Mouse (Mus musculus): ENCODE measurements around the gene Itga1.

Gene Itga1

DNA sequence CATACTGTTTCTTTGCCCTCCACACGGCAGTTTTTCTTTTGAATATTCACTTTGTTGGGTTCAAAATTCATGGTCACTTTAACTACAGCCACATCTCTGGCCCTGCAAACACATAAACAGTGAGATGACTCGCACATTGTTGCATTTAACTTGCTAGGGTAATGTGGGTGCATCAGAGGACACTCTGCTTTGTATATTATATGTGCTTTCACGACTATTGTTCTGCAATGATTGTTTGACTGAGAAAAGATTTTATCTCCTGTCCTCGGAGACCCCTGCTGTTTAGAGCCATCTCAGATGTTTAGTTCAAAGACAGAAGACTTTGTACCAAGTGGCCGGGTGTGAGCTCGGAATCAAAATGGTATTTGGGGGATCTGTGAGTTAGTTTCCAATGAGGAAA is 114.1 kb downstream of the Itga1 start:
- DNase-seq (ENCODE audit: low read depth, low spot score) = peak; percentile 7

DNA sequence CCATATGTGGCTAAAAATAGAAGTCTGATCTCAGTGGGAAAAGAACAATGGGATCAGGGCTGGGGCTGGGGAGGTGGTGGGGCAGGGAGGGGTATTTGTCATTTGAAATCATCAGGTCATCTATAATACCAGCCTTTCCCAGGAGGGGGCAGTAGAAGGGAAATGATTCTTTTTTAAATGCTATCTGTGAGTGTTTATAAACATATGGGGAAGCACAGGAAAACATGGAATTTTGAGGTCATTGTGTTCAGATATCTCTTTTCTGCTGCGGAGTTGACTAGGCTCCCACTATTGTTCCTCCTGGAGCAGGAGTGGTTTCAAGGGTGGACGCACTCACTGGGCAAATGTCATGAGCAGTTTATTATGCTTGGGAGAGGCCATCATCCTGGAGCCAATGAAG is 114.6 kb downstream of the Itga1 start:
- DNase-seq (ENCODE audit: low read depth, low spot score) = peak; percentile 37

DNA sequence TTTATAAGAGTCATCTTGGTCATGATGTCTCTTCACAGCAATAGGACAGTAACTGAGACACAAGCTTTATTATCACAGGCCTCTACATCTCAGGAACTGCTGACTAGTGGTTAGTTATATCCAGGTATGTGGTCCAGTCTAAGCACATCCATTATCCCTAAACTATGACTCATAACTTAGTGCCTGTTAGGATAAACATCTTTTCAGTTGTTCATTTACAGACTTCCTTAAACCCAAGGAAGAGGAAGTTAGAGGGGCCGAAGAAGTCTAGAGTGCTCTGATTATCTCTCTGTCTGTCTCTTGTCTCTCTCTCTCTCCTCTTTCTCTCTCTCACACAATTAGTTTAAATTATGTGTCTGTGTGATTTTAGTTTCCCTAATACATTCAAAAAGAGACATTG is 117.1 kb downstream of the Itga1 start:
- DNase-seq (ENCODE audit: low read depth, low spot score) = no peak

DNA sequence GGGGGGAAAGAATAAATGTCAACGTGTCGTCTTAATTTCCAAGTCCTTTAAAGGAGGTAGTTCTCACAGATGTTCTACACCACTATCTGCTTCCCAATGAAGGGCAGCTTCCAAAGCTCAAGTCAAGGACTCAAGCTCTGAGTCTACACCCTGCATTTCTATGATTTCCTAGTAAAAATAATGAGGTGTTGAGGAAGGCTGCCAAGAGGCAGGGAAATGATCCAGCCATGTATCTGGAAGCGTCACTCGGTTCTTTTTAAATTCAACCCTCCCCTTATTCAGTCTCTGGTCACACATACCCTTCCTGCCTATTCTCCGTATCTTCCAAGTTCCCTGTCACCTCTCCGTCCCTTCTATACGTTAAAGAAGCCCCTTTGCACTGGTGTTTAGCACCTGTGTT is 118.6 kb downstream of the Itga1 start:
- no peak for DNase-seq (ENCODE audit: low read depth, low spot score)

DNA sequence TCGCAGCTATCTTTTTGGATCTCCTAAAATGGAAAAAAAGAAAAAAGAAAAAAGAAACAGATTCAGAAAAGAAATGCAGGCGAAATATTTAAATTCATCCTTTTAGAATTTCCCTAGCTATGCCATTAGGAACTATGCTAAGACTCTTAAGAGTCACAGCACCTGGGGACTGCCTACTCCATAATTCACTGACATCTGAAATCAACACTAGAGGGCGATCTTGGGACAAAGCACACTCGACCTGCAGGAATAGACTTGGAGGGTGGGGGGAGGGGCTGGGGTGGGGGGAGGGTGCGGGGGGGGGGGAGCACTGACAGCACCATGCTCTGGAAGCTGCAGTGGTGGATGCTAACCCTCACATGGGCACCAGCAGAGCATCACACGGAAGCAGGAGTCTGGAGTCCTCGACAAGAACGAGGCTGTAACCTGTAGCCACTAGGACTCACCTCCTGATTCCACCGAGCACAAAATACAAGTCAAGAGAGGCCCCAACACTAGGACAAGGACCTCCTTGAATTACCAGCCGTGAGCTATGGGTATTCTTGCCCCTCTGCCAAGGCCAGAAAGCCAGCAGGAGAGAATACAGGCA is 120.8 kb downstream of the Itga1 start:
- DNase-seq (ENCODE audit: low read depth, low spot score) = peak; percentile 63

DNA sequence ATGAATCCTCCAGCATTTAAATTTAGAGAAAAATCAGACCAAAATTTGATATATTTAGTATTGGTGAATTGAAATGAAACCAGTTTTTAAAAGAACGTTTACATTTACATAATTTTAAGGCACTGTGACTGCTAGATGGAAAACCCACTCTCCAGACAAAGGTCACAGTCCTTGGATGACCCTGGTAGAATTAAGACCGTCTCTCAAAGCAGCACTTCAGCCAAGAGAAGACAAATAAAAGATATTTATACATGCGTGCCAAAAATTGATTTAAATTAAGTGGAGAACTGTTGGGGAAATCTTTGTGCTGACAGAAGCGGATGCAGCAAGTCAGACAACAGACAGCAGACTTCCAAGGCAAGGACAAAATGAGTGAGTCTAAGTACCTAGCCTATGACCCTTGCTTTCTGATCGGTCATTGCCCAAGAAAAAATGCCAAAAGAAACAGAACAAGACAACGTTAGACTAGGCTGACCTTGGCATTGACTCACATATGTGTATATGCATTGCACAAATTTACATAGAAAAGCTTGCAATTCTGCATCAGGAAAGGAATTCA is 127.2 kb downstream of the Itga1 start:
- DNase-seq (ENCODE audit: low read depth, low spot score) = no peak

DNA sequence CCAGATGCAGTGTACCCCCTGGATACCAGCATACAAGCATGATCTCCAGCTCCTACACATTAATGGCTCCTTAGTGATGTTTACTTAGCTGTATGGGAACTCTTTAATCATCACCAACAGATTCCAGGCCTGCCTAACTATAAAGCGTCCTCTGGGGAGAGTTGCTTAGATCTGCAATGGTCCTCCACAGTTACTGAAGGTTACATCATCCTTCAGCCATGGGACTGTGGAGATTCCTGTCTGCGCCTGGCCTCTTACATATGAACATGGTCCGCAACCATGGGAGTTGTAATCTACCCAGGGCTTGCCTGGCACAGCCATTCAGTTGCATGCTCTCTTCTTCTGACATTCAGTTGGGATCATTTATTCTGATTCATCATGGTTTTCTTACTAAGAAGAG is 129.9 kb downstream of the Itga1 start:
- DNase-seq (ENCODE audit: low read depth, low spot score) = no peak

DNA sequence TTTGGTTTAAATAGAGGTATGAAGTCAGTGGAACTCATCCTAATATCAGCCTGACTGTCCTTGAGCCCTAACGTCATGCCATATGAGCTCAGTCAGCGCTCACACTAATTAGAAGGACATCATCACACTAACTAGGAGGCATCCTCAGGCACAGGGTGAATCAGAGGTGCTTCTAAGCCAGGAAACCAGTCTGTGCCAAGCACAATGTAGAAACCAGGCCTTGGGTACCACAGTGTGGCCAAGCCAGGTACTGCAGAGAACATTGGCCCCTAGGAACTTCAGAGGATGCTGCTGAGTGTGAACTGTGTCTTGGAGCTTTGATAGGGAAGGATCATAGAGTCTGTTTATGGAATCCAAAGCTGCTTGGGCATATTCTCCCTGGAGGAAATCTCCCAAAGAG is 137.5 kb downstream of the Itga1 start:
- DNase-seq (ENCODE audit: low read depth, low spot score) = peak; percentile 74

DNA sequence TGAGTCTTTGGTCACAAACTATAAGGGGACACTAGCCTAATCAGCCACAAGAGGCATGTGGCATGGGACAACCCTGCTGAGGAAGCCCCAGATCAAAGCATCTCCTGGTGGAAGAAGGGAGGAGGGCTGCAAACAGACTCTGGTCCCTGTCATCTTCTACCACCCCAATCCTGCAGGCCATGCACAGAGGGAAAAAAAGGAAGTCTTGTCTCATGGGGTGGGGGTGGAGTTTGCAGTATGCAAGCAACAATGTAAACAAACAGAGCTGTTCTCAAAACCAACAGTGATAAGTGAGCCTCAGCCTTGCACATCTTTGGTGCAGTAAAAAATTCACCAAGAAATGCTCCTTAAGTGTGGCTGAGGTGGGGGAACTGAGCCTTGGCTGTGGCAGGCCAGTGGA is 147.2 kb downstream of the Itga1 start:
- DNase-seq (ENCODE audit: low read depth, low spot score) = no peak

DNA sequence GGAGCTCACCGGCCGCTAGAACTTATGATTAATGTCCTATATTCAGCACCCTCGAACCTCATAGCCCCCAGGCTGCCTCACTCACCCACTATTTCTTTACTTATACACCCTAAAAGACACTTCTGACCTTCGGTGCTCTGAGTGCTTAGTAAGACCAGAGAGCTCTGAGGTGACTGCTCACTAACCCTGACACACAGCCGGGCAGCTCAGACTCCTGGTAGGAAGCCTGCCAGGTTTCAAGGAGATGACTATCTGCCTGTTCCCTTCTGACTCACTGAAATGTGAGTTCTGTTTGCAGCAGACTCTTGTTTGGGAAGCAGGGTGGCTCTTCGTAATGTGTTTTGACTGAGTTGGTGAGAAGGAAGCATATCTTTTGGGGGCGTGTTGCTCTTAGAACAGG is 168.2 kb downstream of the Itga1 start:
- no peak for DNase-seq (ENCODE audit: low read depth, low spot score)

DNA sequence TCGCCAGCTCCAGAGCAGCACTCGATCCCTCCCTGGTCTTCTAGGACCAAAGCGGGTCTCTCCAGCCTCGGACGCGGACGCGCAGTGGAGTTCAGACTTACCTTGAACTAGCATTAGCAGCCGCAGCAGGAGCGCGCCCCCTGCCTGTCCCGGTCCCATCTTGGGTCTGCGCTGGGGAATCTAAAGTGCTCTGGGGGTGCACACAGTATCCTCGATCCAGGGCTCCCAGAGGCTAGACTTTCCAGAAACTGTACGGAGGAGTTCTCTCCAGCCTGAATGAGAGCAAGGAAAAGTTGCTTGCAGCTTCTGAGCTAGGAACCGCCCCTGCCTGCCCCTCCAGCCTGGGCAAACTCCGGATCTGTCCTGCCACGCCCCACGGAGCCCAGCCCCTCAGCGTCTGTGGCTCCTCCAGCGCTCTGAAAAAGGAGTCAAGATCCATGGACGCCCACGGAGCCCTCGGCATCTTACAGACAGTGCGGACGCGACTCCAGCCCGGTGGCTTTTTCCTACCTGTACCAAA is 169.9 kb downstream of the Itga1 start, which contains the start of gene Itga2:
Itga2 (minus strand) TSS at position 326 of the 520 bp plus-strand sequence.
- peak; percentile 72 for DNase-seq (ENCODE audit: low read depth, low spot score)

DNA sequence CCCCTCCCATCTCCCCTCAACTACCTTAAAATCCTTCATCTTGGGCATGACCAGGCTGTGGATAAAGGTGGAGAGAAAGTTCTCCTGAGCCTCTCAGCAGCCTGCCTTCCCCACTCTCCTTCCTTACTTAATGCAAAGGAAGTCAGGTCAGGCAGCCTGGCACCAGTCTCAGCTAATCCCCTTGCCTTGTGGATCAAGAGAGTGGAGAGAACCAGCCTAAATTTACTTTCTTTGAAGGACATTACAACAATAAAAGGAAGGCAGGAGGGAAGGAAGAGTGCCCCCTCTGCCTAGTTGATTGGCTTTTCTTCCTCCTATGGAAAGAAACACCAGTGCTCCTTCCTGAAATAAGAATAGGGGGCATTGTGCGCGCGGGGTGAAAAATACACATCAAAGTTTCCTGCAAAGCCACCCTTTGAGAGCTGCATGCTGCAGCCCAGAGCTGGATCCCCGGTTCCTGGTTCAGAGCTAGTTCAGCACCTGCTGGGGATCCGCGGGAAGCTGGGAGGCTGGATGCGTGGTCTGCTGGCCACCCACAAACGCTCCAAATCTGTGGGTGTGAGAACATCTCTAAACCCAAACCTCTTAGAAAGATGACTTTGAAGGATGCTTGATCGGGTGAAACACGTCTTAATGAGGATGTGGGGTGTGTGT is 170.6 kb downstream of the Itga1 start:
- DNase-seq (ENCODE audit: low read depth, low spot score) = peak; percentile 30

DNA sequence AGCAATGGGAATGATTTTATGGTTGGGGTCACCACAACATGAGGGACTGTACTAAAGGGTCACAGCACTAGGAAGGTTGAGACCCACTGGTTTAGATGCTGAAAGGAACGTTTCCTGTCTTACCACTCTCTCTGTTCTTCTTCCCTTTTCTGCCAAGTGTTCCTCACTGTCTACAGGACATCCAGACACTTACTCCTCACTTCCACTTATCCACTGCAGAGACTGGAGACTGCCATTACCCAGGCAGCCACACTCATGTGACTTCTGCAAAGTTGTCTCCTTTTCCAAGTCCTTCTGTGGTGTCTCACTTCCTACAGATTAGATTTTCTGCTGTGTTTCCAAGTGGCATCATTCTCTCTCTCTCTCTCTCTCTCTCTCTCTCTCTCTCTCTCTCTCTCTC is 177.0 kb downstream of the Itga1 start:
- DNase-seq (ENCODE audit: low read depth, low spot score) = no peak

DNA sequence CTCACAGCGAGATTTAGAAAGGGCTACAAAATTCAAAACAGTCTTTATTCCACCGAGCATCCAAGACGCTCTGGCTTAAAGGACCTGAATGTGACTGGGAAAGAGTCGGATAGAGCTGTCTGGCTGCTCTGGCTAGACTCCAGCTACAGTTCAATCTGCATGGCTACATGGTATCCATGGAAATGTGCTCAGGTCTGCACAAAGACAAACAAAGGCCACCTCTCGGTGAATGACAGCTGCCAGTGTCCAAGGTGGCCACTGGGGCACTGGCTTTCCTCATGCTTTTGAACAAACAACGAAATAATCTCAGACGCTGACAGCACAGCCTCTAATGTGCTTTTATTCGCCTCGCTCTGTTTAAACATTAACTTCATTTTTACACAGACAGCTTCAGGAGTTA is 178.4 kb downstream of the Itga1 start:
- DNase-seq (ENCODE audit: low read depth, low spot score) = no peak

DNA sequence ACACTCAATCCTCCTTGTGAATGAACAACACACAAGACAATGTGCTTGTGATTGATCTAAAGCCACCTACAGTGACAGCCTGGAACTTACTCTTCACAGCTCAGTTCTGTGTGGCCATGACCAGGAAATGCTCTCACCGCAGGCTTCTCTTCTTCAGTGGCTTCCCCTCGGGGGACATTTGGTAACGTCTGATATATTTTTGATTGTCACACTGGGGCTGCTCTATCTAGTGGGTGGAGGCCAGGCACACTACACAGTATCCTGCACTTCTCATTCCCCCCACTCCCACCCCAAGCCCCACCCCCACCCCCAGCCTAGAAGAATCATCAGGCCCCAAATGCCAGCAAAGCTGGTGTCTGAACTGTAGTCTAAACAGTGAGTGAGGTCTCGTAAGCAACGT is 186.0 kb downstream of the Itga1 start:
- DNase-seq (ENCODE audit: low read depth, low spot score) = no peak

DNA sequence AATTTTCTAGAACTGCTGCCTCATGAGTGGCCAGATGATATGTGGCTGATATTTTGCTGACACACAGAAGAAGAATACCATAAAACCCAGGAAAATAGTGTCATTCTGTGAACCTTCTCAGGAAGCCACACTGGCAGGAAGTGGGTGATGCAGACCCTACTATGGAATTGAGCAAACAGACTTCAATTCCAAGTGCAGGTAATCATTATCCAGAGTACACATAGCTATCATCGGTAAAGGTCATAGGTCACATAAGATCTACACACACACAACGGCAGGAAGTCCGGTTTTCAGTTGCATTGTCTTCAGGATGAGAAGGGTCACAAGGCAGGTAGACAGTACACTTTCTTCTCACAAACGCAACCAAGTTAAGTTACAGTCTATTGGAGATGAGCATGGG is 186.8 kb downstream of the Itga1 start:
- DNase-seq (ENCODE audit: low read depth, low spot score) = no peak

DNA sequence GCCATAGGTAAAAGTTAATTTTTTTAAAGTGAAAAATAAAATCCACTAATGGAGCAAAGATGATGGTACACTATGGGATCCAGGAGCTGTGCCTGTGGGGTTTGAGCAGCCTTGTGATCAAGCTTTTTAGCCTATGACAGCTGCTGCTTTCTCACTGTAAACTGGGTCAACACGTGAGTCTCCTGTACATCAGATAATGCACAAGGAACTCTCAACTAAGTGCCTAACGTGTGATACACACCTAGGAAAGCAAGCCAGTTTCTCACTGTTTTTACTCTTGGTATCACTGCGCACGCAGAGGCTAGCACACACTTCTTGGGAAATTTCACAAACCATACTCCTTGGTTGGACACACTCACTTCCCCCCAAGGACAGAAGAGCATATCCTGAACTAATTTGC is 187.2 kb downstream of the Itga1 start:
- DNase-seq (ENCODE audit: low read depth, low spot score) = no peak

DNA sequence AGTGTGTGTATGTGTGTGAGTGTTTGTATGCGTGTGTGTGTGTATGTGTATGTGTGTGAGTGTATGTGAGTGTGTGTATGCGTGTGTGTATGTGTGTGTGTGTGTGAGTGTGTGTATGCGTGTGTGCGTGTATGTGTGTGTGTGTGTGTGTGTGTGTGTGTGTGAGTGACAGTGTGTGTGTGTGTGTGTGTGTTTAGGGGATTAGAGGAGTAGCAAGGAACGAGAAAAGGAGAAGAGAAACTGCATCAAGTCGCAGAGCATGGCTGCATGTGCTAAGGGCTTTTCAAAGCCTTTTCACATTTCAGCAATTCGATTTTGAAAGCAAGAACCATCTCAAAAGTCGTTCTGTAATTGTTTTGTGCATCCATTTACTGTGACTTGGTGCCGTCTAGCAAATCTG is 191.1 kb downstream of the Itga1 start:
- DNase-seq (ENCODE audit: low read depth, low spot score) = no peak

DNA sequence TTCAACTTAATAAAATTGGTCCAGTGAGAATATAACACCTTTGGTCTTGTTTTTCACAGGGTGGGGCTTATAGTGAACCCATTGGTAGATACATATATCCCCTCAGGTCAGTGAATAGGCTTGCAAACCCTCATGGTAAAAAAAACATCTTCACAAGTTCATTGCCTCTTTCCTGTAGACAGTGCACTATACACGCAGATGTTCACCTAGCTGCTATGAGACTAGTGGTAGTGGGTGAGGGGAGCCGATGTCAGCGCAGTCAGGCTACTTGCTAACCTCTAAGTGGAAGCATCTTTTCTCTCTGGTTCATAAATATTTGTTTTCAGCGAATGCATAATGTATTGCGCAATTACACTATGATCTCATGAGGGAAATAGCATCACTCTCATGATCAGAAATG is 192.2 kb downstream of the Itga1 start:
- DNase-seq (ENCODE audit: low read depth, low spot score) = no peak

DNA sequence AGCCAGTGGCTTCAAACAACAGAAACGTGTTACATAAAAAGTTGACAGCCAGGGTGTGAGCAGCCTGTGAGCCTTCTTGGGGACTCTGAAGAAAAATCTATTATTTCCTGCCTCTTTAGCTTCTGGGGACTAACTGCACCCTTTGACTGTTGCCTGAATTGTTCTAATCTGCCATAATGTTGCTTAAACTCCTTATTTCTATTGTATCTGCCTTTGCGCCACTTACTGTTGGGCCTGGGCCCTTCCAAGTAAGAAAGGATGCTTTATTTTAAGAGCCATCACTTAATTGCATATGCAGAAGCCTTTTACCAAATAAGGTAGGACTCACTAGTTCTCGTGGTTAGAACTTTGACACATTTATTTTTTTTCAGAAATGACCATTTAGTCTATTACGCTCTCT is 193.9 kb downstream of the Itga1 start:
- no peak for DNase-seq (ENCODE audit: low read depth, low spot score)
